Mouse (Mus musculus) left cerebral cortex, adult 18-20 months (tissue): Measurements from ENCODE around the gene Tmem218. TPM values are rescaled to one million over a fixed set of nuclear protein-coding genes. Genes with fewer than 3 reads are reported as not detected.
A peak's percentile ranks its signal among the peaks of the same experiment; 100 is the strongest.

Experiments used
- DNase-seq, 2 experiments: peaks; one replicate each; pipeline ENCODE4 v3.0.0; 2021 to 2022; ENCODE audit warnings: low spot score in 2 of 2, mixed read lengths in 1 of 2
- total RNA-seq, 2 experiments: library from RNA; stranded (reverse); gene quantifications; 2 replicates each; pipeline ENCODE4 v1.2.3; 2021

Tmem218 gene
- total RNA-seq, 2 experiments from 2014 or later: 10.2 to 12.2 TPM

DNA sequence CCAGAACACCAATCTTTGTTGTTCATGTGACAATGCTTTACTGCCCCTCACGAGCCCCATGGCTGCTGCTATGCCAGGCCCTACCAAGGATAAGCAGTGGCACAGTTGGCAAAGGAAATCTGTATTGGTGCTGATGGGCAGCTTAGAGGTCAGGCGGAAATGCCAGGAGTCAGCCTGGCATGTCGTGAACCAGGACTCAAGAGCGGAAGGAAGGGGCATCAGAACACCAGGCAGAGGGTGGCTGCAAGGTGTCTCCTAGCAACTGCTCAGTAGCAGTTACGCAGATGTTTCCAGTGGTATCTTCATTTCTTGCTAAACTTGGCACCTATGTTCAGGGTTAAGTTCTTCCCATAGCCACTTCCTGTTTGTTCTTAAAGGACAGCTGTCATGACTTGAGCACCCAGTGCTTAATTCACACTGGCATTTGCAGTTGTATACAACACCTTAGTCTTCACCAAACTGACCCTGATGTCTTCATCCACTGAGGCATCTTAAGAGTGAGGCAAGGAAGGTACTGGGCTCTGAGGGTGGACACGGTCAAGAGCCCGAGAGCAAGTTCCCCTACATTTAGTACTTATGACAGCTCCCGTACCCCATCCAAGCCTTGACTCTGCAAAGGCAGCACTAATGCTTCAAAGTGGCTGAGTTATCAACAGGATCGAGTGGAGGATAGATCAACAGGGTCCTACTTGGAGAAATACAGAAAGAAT is 22.6 kb downstream of the Tmem218 start:
- no peak for DNase-seq

- no peak for DNase-seq
These were observed 24.5 kb downstream of the Tmem218 start for GRCm38 (mm10) chr9:37232201-37233195.

- no peak for DNase-seq
These were observed 28.1 kb downstream of the Tmem218 start for GRCm38 (mm10) chr9:37235951-37236737.

DNA sequence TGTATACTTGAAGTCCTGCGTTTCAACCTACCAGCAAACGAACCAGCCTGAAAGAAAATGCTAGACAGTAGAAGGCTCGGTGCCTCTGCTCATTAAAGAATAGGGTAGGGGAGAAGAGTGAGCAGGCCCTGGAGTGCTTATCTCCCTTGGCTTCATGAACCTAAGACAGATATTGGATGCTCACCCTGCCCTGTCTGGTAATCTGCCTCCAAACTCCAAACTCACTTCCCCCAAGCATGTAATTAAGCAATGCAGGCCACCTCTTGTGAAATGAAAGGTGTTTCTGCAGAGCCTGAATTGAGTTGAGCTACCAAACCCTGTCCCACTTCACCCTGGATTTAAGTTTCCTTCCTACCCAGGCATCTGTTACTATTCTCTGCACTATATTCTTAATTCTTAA is 34.7 kb downstream of the Tmem218 start:
- DNase-seq: no peak

DNA sequence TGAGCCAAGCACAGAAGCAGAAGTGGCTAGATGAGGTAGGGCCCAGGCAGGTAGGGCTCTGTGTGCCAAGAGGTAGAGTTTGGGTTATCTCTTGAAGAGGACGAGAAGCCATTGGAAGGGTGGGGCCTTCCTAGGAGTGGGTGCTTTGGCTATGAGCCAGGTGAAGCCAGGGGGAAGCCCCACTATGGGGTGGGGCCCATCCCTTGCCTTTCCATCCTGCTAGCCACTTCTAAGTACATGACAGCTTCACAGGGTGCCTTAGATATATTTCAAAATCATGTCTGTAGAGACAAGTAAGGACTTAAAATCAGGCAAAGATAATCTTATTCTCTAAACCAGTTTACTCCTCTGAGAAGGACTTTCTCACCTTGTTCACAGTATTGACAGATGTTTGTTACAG is 36.6 kb downstream of the Tmem218 start:
- DNase-seq: no peak

- no peak for DNase-seq
These were observed 37.4 kb downstream of the Tmem218 start for GRCm38 (mm10) chr9:37245404-37245803.

DNA sequence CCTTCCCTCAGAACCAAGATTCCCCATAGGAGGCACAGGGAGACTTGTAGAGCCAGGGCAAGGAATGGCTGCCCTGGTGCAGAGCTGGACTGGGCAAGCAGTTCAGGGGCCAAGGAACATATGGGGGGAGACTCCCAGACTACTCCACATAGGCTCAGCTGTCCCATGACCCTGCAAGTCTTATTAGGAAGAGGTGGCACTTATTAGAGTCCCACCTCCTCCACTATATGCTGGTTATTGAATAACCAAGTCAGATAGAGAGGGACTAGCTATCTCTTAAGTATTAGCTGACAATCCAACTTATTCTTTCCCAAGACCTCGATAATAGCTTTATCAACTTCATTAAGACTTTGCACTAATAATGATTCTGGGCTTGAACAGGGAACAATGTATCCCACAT is 37.8 kb downstream of the Tmem218 start:
- DNase-seq: no peak

- no peak for DNase-seq
These were observed 39.4 kb downstream of the Tmem218 start for GRCm38 (mm10) chr9:37247429-37247828.

GRCm38 (mm10) chr9:37248381-37248906 is 40.4 kb downstream of the Tmem218 start:
- DNase-seq: no peak

DNA sequence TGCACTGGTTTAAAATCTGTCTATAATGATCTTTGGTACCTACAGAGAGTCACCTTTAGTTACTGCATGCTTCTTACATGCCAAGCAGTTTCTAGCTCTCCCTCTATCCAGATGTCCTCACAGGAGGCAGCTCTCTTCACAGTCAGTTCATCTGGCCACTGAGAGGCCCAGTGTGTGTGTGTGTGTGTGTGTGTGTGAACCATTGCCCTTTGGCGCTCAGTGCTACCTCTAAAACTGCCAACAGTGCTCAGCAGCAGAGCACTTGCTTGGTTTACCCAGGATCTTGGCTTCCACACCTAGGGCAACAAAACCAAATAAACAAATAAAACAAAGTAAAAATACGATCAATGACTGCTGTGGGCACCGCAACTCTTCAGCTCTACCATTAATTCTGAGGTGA is 42.0 kb downstream of the Tmem218 start:
- no peak for DNase-seq

DNA sequence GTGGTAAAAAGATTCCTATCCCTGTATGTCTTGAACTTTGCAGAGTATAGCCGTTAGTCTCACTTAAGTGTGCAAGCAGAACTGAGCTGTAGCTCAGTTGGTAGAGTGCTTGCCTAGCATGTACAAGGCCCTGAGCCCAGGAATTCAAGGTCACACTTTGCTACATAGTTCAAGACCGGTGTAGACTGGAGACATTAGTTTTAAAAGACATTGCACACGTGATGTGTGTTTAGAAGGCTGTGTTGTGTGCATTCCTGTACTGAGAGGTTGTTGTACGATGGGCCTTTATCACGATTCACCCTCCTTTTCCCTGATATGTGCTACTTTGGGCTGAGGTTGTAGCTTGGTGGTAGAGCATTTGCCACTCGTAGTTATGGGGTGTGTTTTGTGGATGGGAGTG is 42.6 kb downstream of the Tmem218 start:
- no peak for DNase-seq

DNA sequence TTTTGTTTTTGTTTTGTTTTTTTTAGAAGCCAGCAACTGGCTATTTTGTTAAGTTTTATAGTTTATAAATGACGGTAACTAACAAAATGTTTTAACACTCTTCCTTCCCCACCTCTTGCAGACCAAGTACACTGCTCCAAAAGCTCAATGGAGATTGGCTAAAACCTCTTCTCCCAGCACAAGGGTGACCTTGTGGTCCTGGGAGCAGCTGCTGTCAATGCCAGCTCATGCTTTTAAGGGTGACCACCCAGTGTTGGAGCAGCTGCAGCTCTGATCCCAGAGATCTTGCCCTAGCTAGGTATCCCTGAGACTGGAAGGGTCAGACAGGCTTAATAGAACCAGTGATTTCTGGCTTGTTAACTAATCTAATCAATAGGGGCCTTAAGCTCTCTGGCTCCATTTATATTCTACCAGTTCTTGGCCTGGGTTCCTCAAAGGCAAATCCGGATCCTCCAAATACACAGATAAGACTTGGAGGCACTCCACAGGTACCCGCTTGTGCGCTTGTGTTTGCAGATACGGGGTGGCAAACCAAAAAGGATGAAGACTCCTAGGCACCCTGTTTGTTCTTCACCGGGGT is 46.6 kb downstream of the Tmem218 start:
- DNase-seq: no peak

DNA sequence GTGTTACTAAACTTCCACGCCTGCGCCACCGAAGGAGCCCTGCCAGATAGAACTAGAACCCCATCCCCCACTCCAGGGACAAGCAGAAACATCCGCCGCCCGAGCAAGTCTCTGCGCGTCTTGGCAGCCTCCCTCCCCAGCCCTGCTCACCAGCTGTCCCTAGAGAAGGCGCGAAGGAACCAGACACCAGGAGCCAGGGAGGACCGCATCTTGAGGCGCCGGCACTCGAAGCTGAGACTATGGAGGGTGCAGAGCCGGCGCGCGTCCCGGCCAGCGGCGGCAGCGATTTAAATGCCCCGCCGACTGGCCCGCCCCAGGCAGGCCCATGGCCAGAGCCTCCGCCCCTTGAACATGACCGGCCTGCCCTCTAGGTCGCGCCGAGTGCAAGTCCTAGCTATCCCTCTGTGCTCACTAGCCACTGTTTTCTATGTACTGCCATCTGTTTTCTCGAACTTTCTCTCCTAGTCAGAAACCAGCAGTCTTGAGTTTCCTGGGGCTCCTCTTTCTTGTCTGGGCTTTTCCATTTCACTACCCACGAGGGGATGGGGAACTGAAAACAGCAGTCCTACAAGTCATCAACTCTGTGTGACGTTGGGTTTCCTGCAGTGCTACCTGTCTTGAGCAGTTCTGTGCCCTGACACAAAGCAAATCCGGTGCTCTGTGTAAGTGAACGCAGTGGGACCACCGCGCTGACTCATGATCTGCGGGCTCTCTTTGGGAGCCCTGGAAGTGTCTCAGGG is 47.3 kb downstream of the Tmem218 start, which contains the start of gene Slc37a2:
Gene Slc37a2 (minus strand): TSS at position 590 of the 740 bp plus-strand sequence.
- peak; percentile 75 to 87 for DNase-seq

- peak; percentile 42 to 49 for DNase-seq
These were observed 47.8 kb downstream of the Tmem218 start for GRCm38 (mm10) chr9:37255889-37256225.

GRCm38 (mm10) chr9:37266622-37267021 is 58.6 kb downstream of the Tmem218 start:
- DNase-seq: no peak

Other genes with a start within 250 kb of the Tmem218 start
- gene Pknox2, start 60.8 kb upstream of the Tmem218 start, total RNA-seq: 10 to 100 TPM; 83.0 to 90.7 TPM
- gene Slc37a2, start 47.5 kb downstream of the Tmem218 start, total RNA-seq: 1 to 10 TPM; 1.3 TPM
- 1 to 10 TPM; 2.0 to 2.2 TPM for gene Ccdc15, start 140.2 kb downstream of the Tmem218 start, total RNA-seq
- 10 to 100 TPM; 45.4 to 47.9 TPM for gene Hepacam, start 159.1 kb downstream of the Tmem218 start, total RNA-seq
- 1 to 10 TPM; 4.9 to 7.2 TPM for gene Robo4, start 193.7 kb downstream of the Tmem218 start, total RNA-seq
- 10 to 100 TPM; 12.7 to 21.8 TPM for gene Robo3, start 225.0 kb downstream of the Tmem218 start, total RNA-seq